Mouse (Mus musculus): ENCODE results near the gene Tgfb3. TPM values are rescaled to one million over a fixed set of nuclear protein-coding genes. Genes with fewer than 3 reads are reported as not detected.
A peak's percentile ranks its signal among the peaks of the same experiment; 100 is the strongest.

Tgfb3 gene
- polyA plus RNA-seq, 1 experiment from 2014 or later = 17.8 TPM

GRCm38 (mm10) chr12:86104297-86104696 is 25.5 kb upstream of the Tgfb3 start:
- ATAC-seq (ENCODE audit: low FRiP score, low TSS enrichment) = no peak
- Histone ChIP-seq H3K4me1 (ENCODE audit: control insufficient read depth, insufficient read depth, low read length) (no peaks in the 10 kb centered on the region), H3K9me3 (ENCODE audit: control insufficient read depth, low read length) (no peaks in the 10 kb centered on the region), H3K9ac (ENCODE audit: low read depth, low read length) (no peak overlapping the region), H3K27ac (ENCODE audit: low read depth, low read length) (no peak overlapping the region), H3K27me3 (ENCODE audit: control insufficient read depth, insufficient read depth, low read length) (no peaks in the 10 kb centered on the region), H3K36me3 (ENCODE audit: control insufficient read depth, insufficient read depth, low read length) (no peaks in the 10 kb centered on the region; the same call in 1 of the 2 replicates), H3K4me3 (ENCODE audit: low read length) (no peak overlapping the region), H3K4me2 (replicated peaks; ENCODE audit: low read depth, low read length) (no peak overlapping the region)
- 75% methylated on average over 11 of the region's 11 CpGs for WGBS

DNA sequence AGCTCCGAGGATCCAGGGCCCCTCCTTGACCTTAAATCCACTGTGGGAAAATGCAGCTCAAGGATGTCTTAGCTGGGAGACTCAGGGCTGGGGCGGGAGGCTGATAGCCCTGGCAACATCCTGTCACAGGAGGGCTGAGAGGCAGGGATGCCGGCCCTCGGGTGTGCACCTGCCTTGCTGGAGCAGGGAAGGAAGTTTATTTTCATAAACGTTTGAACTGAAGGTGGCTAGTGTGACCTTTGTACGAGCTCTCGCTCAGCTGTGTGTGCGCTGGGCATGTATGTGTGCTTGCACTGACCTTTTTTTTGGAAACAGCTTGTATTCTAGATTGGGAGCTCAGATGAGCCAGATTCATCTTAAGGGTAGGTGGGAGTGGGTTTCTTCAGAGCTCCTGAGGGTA is 25.0 kb upstream of the Tgfb3 start:
- Histone ChIP-seq H3K9me3 (ENCODE audit: control insufficient read depth, low read length) (no peaks in the 10 kb centered on the region), H3K4me1 (ENCODE audit: control insufficient read depth, insufficient read depth, low read length) (no peaks in the 10 kb centered on the region), H3K27ac (ENCODE audit: low read depth, low read length) (no peak overlapping the region), H3K27me3 (ENCODE audit: control insufficient read depth, insufficient read depth, low read length) (no peaks in the 10 kb centered on the region), H3K9ac (ENCODE audit: low read depth, low read length) (no peak overlapping the region), H3K36me3 (ENCODE audit: control insufficient read depth, insufficient read depth, low read length) (no peaks in the 10 kb centered on the region; the same call in 1 of the 2 replicates), H3K4me3 (ENCODE audit: low read length) (no peak overlapping the region), H3K4me2 (replicated peaks; ENCODE audit: low read depth, low read length) (no peak overlapping the region)
- WGBS = 41% methylated on average over 8 of the region's 8 CpGs
- ATAC-seq (ENCODE audit: low FRiP score, low TSS enrichment) = no peak

GRCm38 (mm10) chr12:86103391-86103790 is 24.6 kb upstream of the Tgfb3 start:
- WGBS = 81% methylated on average over 11 of the region's 11 CpGs
- Histone ChIP-seq H3K9me3 (ENCODE audit: control insufficient read depth, low read length) (no peaks in the 10 kb centered on the region), H3K4me3 (ENCODE audit: low read length) (no peak overlapping the region), H3K4me2 (replicated peaks; ENCODE audit: low read depth, low read length) (no peak overlapping the region), H3K4me1 (ENCODE audit: control insufficient read depth, insufficient read depth, low read length) (no peaks in the 10 kb centered on the region), H3K27ac (ENCODE audit: low read depth, low read length) (no peak overlapping the region), H3K27me3 (ENCODE audit: control insufficient read depth, insufficient read depth, low read length) (no peaks in the 10 kb centered on the region), H3K36me3 (ENCODE audit: control insufficient read depth, insufficient read depth, low read length) (no peaks in the 10 kb centered on the region; the same call in 1 of the 2 replicates), H3K9ac (ENCODE audit: low read depth, low read length) (no peak overlapping the region)
- no peak for ATAC-seq (ENCODE audit: low FRiP score, low TSS enrichment)

DNA sequence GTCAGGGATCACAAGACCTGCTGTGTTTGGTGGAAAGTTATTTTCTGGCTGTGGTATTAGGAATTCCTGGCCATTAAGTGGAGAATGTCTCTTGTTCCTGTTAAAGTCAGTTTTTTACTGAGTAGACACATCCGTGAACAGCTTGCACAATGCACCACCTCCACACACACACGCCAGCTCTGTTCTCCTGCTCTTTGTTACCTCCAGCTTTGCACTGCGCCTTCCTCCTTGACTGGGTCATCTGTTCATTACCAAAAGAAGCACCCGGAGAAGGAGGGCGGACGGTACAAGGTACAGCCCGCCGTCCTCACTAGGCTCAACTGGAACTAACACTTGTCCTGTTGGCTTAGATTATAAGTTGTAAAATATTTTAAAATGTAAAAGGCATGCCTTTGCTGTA is 23.8 kb upstream of the Tgfb3 start:
- no peak overlapping the region for H3K4me2 ChIP-seq (replicated peaks; ENCODE audit: low read depth, low read length)
- 91% methylated on average over 8 of the region's 8 CpGs for WGBS
- H3K36me3 ChIP-seq (ENCODE audit: control insufficient read depth, insufficient read depth, low read length) = no peaks in the 10 kb centered on the region; the same call in 1 of the 2 replicates
- no peak overlapping the region for H3K27ac ChIP-seq (ENCODE audit: low read depth, low read length)
- no peak overlapping the region for H3K4me3 ChIP-seq (ENCODE audit: low read length)
- no peaks in the 10 kb centered on the region for H3K9me3 ChIP-seq (ENCODE audit: control insufficient read depth, low read length)
- ATAC-seq (ENCODE audit: low FRiP score, low TSS enrichment) = no peak
- H3K27me3 ChIP-seq (ENCODE audit: control insufficient read depth, insufficient read depth, low read length) = no peaks in the 10 kb centered on the region
- H3K4me1 ChIP-seq (ENCODE audit: control insufficient read depth, insufficient read depth, low read length) = no peaks in the 10 kb centered on the region
- H3K9ac ChIP-seq (ENCODE audit: low read depth, low read length) = no peak overlapping the region

GRCm38 (mm10) chr12:86100711-86101110 is 21.9 kb upstream of the Tgfb3 start:
- H3K36me3 ChIP-seq (ENCODE audit: control insufficient read depth, insufficient read depth, low read length) = no peaks in the 10 kb centered on the region
- no peak for ATAC-seq (ENCODE audit: low FRiP score, low TSS enrichment)
- H3K4me3 ChIP-seq (ENCODE audit: low read length) = no peak overlapping the region
- no peak overlapping the region for H3K27ac ChIP-seq (ENCODE audit: low read depth, low read length)
- no peaks in the 10 kb centered on the region for H3K9me3 ChIP-seq (ENCODE audit: control insufficient read depth, low read length)
- no peaks in the 10 kb centered on the region for H3K4me1 ChIP-seq (ENCODE audit: control insufficient read depth, insufficient read depth, low read length)
- H3K4me2 ChIP-seq (replicated peaks; ENCODE audit: low read depth, low read length) = no peak overlapping the region
- no peak overlapping the region for H3K9ac ChIP-seq (ENCODE audit: low read depth, low read length)
- no peaks in the 10 kb centered on the region for H3K27me3 ChIP-seq (ENCODE audit: control insufficient read depth, insufficient read depth, low read length)
- 82% methylated on average over 3 of the region's 3 CpGs for WGBS

DNA sequence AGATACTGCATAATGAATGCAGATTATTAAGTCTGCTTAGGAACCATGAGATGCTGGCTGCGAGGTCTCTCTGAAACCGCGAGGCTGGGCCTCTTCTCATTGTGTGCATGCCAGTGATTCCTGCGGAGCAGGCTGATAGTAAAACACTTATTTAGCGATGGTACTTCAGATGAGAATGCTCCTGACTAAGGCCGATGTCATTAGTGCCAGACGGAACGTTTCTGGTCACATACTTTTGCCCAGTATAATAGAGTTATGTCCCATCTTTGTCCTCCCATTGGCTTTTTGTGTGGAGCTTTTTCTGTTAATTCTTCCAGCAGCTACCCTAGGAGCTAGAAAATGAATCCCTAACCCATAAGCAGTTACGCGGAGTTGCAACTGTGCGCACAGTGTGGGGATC is 18.9 kb upstream of the Tgfb3 start:
- no peak overlapping the region for H3K27ac ChIP-seq (ENCODE audit: low read depth, low read length)
- H3K4me1 ChIP-seq (ENCODE audit: control insufficient read depth, insufficient read depth, low read length) = no peaks in the 10 kb centered on the region
- H3K27me3 ChIP-seq (ENCODE audit: control insufficient read depth, insufficient read depth, low read length) = no peaks in the 10 kb centered on the region
- H3K9ac ChIP-seq (ENCODE audit: low read depth, low read length) = no peak overlapping the region
- H3K9me3 ChIP-seq (ENCODE audit: control insufficient read depth, low read length) = no peaks in the 10 kb centered on the region
- no peaks in the 10 kb centered on the region for H3K36me3 ChIP-seq (ENCODE audit: control insufficient read depth, insufficient read depth, low read length)
- no peak for ATAC-seq (ENCODE audit: low FRiP score, low TSS enrichment)
- no peak overlapping the region for H3K4me2 ChIP-seq (replicated peaks; ENCODE audit: low read depth, low read length)
- H3K4me3 ChIP-seq (ENCODE audit: low read length) = no peak overlapping the region
- 88% methylated on average over 11 of the region's 11 CpGs for WGBS

DNA sequence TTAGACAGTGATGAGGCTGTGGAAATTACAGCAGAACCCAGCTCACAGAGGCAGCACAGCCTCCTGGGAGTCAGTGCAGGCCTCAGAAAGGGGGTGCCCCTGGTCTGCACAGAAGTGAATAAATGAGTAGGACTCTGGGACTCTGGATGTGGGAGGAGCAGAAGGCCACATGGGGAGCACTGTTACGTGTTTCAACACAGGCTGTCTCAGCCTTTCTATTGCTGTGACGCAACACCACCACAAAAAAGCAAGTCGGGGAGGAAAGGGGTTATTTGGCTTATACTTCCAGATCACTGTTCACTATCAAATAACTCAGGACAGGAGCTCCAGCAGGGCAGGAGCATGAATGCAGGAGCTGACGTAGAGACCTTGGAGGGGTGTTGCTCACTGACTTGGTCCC is 17.0 kb upstream of the Tgfb3 start:
- Histone ChIP-seq H3K36me3 (ENCODE audit: control insufficient read depth, insufficient read depth, low read length) (no peaks in the 10 kb centered on the region), H3K27ac (ENCODE audit: low read depth, low read length) (no peak overlapping the region), H3K27me3 (ENCODE audit: control insufficient read depth, insufficient read depth, low read length) (no peaks in the 10 kb centered on the region), H3K4me2 (replicated peaks; ENCODE audit: low read depth, low read length) (no peak overlapping the region), H3K9me3 (ENCODE audit: control insufficient read depth, low read length) (no peaks in the 10 kb centered on the region), H3K4me1 (ENCODE audit: control insufficient read depth, insufficient read depth, low read length) (peaks cover 14% of the 10 kb centered on the region), H3K9ac (ENCODE audit: low read depth, low read length) (no peak overlapping the region), H3K4me3 (ENCODE audit: low read length) (no peak overlapping the region)
- WGBS = 90% methylated on average over 4 of the region's 4 CpGs
- no peak for ATAC-seq (ENCODE audit: low FRiP score, low TSS enrichment)

DNA sequence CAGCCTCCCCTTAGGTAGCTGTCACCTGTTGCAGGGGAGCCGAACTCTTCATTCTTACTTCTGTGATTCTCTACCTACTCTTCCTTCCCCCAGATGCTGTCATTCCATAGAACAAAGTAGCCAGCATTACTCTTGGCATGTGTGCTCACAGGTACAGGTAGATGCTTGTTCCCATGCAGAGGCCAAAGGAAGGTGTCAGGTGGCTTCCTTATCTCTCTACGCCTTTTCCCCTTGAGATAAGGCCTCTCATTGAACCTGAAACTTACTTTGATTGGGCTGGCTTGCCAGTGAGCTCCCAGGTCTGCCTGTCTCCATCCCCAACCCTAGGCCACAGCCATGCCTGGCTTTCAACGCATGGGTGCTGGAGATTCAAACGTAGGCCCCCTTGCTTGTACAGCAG is 15.2 kb upstream of the Tgfb3 start:
- no peak for ATAC-seq (ENCODE audit: low FRiP score, low TSS enrichment)
- Histone ChIP-seq H3K27ac (ENCODE audit: low read depth, low read length) (no peak overlapping the region), H3K4me2 (replicated peaks; ENCODE audit: low read depth, low read length) (no peak overlapping the region), H3K9ac (ENCODE audit: low read depth, low read length) (no peak overlapping the region), H3K27me3 (ENCODE audit: control insufficient read depth, insufficient read depth, low read length) (no peaks in the 10 kb centered on the region), H3K4me3 (ENCODE audit: low read length) (no peak overlapping the region), H3K36me3 (ENCODE audit: control insufficient read depth, insufficient read depth, low read length) (no peaks in the 10 kb centered on the region; the same call in 1 of the 2 replicates), H3K4me1 (ENCODE audit: control insufficient read depth, insufficient read depth, low read length) (peaks cover 14% of the 10 kb centered on the region), H3K9me3 (ENCODE audit: control insufficient read depth, low read length) (no peaks in the 10 kb centered on the region)
- WGBS = 90% methylated on average over 4 of the region's 4 CpGs

DNA sequence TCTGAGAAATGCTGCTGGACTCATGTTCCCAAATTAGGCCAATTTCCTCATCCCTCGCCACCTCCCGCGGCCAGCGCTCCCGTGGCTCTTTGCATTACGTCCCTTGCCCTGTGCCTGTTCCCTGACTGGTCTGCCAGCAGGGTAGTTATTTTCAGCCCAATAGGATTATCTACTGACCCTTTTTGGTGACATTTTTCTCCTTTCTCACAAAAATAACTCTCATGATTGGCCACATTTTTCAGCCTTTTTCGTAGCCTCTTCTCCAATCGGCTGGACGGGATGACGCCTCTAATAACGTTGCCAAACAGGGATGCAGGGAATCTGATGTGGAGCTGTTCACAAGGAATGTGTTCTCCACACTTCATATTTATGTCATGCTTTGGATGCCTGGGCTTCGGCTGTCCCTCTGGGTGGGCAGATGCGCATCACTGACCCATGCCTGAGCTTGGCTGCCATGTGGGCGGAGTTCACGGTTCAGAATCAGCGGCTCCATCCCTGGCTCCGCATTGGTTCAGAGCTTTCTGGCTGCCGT is 12.8 kb upstream of the Tgfb3 start:
- 29% methylated on average over 18 of the region's 18 CpGs for WGBS
- Histone ChIP-seq H3K9me3 (ENCODE audit: control insufficient read depth, low read length) (no peaks in the 10 kb centered on the region), H3K4me2 (replicated peaks; ENCODE audit: low read depth, low read length) (no peak overlapping the region), H3K36me3 (ENCODE audit: control insufficient read depth, insufficient read depth, low read length) (no peaks in the 10 kb centered on the region; the same call in 1 of the 2 replicates), H3K4me3 (ENCODE audit: low read length) (no peak overlapping the region), H3K9ac (ENCODE audit: low read depth, low read length) (no peak overlapping the region), H3K27ac (ENCODE audit: low read depth, low read length) (no peak overlapping the region), H3K27me3 (ENCODE audit: control insufficient read depth, insufficient read depth, low read length) (no peaks in the 10 kb centered on the region), H3K4me1 (ENCODE audit: control insufficient read depth, insufficient read depth, low read length) (peaks cover 14% of the 10 kb centered on the region)
- ATAC-seq (ENCODE audit: low FRiP score, low TSS enrichment) = peak; percentile 43
